Mouse (Mus musculus) lung, postnatal 0 days (tissue): Measurements from ENCODE around the gene Skap1. TPM values are rescaled to one million over a fixed set of nuclear protein-coding genes. Genes with fewer than 3 reads are reported as not detected.

ENCODE experiments used
- ATAC-seq: fragments of 200-750 bp; cut with Nextera tagmentation; 2 replicates; pipeline ENCODE4 v1.8.0; 2017; ENCODE audit warnings: moderate library complexity
- DNase-seq: peaks from one replicate; pipeline ENCODE4 v3.0.0-alpha.2; 2016; ENCODE audit warnings: low spot score
- H3K27ac ChIP-seq: fragments of 300-500 bp; sonication (generic); 2 replicates; pipeline ENCODE4 v1.5.1; 2014; ENCODE audit warnings: antibody characterized with exemption, mild to moderate bottlenecking, low read length, mixed read lengths
- H3K27me3 ChIP-seq: fragments of 300-500 bp; sonication (generic); replicated peaks from 2 replicates; pipeline ENCODE4 v1.6.1; 2014; ENCODE audit warnings: low read length, mixed read lengths; ENCODE audit not compliant: insufficient read depth
- H3K36me3 ChIP-seq: fragments of 300-500 bp; sonication (generic); 2 replicates; pipeline ENCODE4 v1.6.1; 2014; ENCODE audit warnings: low read length, mixed read lengths; ENCODE audit not compliant: insufficient read depth
- H3K4me1 ChIP-seq: fragments of 300-500 bp; sonication (generic); 2 replicates; pipeline ENCODE4 v1.6.1; 2014; ENCODE audit warnings: antibody characterized with exemption, low read depth, low read length, mixed read lengths; ENCODE audit not compliant: insufficient read depth
- H3K4me2 ChIP-seq: fragments of 300-500 bp; sonication (generic); replicated peaks from 2 replicates; pipeline ENCODE4 v1.6.1; 2014; ENCODE audit warnings: low read depth, mild to moderate bottlenecking, low read length, moderate library complexity, mixed read lengths
- H3K4me3 ChIP-seq: fragments of 300-500 bp; sonication (generic); 2 replicates; pipeline ENCODE4 v1.5.1; 2014; ENCODE audit warnings: low read depth, low read length
- H3K9ac ChIP-seq: fragments of 300-500 bp; sonication (generic); replicated peaks from 2 replicates; pipeline ENCODE4 v1.6.1; 2014; ENCODE audit warnings: low read depth, mild to moderate bottlenecking
- H3K9me3 ChIP-seq: fragments of 300-500 bp; sonication (generic); 2 replicates; pipeline ENCODE4 v1.6.1; 2016; ENCODE audit warnings: low read length, mixed read lengths
- CTCF ChIP-seq: IDR thresholded peaks from 2 replicates; pipeline ENCODE4 v1.5.1; 2016; ENCODE audit warnings: antibody characterized with exemption, mild to moderate bottlenecking
- EP300 ChIP-seq: IDR thresholded peaks from 2 replicates; pipeline ENCODE4 v1.6.1; 2016; ENCODE audit warnings: antibody characterized with exemption, mild to moderate bottlenecking, control low read depth
- WGBS: fragments of 180-500 bp; shearing (Covaris S2); extraction: QIAGEN DNeasy Blood & Tissue Kit; methylation state at CpG from one replicate; pipeline ENCODE4 v1.1.7; 2014; 5-methylcytosine and 5-hydroxymethylcytosine counted together
- polyA plus RNA-seq: library from polyadenylated mRNA; unstranded; fragments of >200 nt; fragmentation: Nextera tagmentation; extraction: Ambion mirVana; gene quantifications from 2 replicates; pipeline ENCODE4 v1.2.1, GENCODE M21; 2015

The Skap1 gene
- polyA plus RNA-seq, 1 experiment from 2014 or later, result 0.73 TPM

- ATAC-seq (no peak), DNase-seq (no peak)
- Histone ChIP-seq H3K9me3 (no peaks in the 10 kb centered on the region), H3K4me1 (0 out of 2 replicates have a peak, but pooled peaks cover 3% of the 10 kb centered on the region), H3K36me3 (no peaks in the 10 kb centered on the region), H3K9ac (no peak overlapping the region), H3K4me2 (no peak overlapping the region), H3K4me3 (no peak overlapping the region), H3K27me3 (no peaks in the 10 kb centered on the region), H3K27ac (no peak overlapping the region)
- TF ChIP-seq EP300 (no peak), CTCF (no peak)
- 87% methylated on average over 4 of the region's 4 CpGs for WGBS
These were observed 214.6 kb downstream of the Skap1 start for GRCm38 (mm10) chr11:96679026-96679425.

GRCm38 (mm10) chr11:96685381-96685780, 221.0 kb downstream of the Skap1 start:
- Histone ChIP-seq H3K36me3 (no peaks in the 10 kb centered on the region), H3K27ac (no peak overlapping the region), H3K9me3 (no peaks in the 10 kb centered on the region), H3K27me3 (no peaks in the 10 kb centered on the region), H3K4me3 (no peak overlapping the region), H3K4me2 (no peak overlapping the region), H3K9ac (no peak overlapping the region), H3K4me1 (no peaks in the 10 kb centered on the region)
- DNase-seq (no peak), ATAC-seq (no peak)
- peak; percentile 45 for TF ChIP-seq CTCF
- no peak for TF ChIP-seq EP300
- 85% methylated on average over 2 of the region's 2 CpGs for WGBS

- ATAC-seq (no peak), DNase-seq (no peak)
- WGBS, result 41% methylated on average over 16 of the region's 16 CpGs
- H3K4me1 ChIP-seq, result no peaks in the 10 kb centered on the region
- no peaks in the 10 kb centered on the region for H3K36me3 ChIP-seq
- H3K27me3 ChIP-seq, result no peaks in the 10 kb centered on the region
- no peak overlapping the region for H3K9ac ChIP-seq
- H3K4me3 ChIP-seq, result no peak overlapping the region
- H3K4me2 ChIP-seq, result no peak overlapping the region
- H3K9me3 ChIP-seq, result no peaks in the 10 kb centered on the region
- no peak overlapping the region for H3K27ac ChIP-seq
- TF ChIP-seq CTCF (no peak), EP300 (no peak)
These were observed 222.4 kb downstream of the Skap1 start for GRCm38 (mm10) chr11:96686713-96687280.

- Histone ChIP-seq H3K4me1 (no peaks in the 10 kb centered on the region), H3K27ac (no peak overlapping the region), H3K4me3 (no peak overlapping the region), H3K9me3 (no peaks in the 10 kb centered on the region), H3K36me3 (no peaks in the 10 kb centered on the region), H3K27me3 (no peaks in the 10 kb centered on the region), H3K4me2 (no peak overlapping the region), H3K9ac (no peak overlapping the region)
- DNase-seq (no peak), ATAC-seq (no peak)
- TF ChIP-seq EP300, result no peak
- no peak for TF ChIP-seq CTCF
- 76% methylated on average over 5 of the region's 5 CpGs for WGBS
These were observed 227.9 kb downstream of the Skap1 start for GRCm38 (mm10) chr11:96692250-96692649.

- DNase-seq (no peak), ATAC-seq (no peak)
- no peaks in the 10 kb centered on the region for H3K36me3 ChIP-seq
- WGBS, result 96% methylated on average over 11 of the region's 11 CpGs
- TF ChIP-seq CTCF (no peak), EP300 (no peak)
- H3K4me2 ChIP-seq, result no peak overlapping the region
- no peaks in the 10 kb centered on the region for H3K4me1 ChIP-seq
- H3K9me3 ChIP-seq, result no peaks in the 10 kb centered on the region
- no peak overlapping the region for H3K9ac ChIP-seq
- H3K27ac ChIP-seq, result no peak overlapping the region
- H3K27me3 ChIP-seq, result no peaks in the 10 kb centered on the region
- H3K4me3 ChIP-seq, result no peak overlapping the region
These were observed 229.0 kb downstream of the Skap1 start for GRCm38 (mm10) chr11:96693360-96693759.

GRCm38 (mm10) chr11:96694774-96695173, 230.4 kb downstream of the Skap1 start:
- WGBS, result 86% methylated on average over 12 of the region's 12 CpGs

More at GRCm38 (mm10) chr11:96694774-96695173, 230.4 kb downstream of the Skap1 start:
- H3K27me3 ChIP-seq, result no peaks in the 10 kb centered on the region
- no peak overlapping the region for H3K9ac ChIP-seq
- no peaks in the 10 kb centered on the region for H3K36me3 ChIP-seq
- no peak overlapping the region for H3K4me2 ChIP-seq
- H3K27ac ChIP-seq, result no peak overlapping the region
- ATAC-seq (no peak), DNase-seq (no peak)
- TF ChIP-seq CTCF (no peak), EP300 (no peak)
- H3K4me1 ChIP-seq, result no peaks in the 10 kb centered on the region
- no peaks in the 10 kb centered on the region for H3K9me3 ChIP-seq
- H3K4me3 ChIP-seq, result no peak overlapping the region
